Mouse (Mus musculus): ENCODE results near the gene 4932438A13Rik. TPM values are rescaled to one million over a fixed set of nuclear protein-coding genes. Genes with fewer than 3 reads are reported as not detected.

4932438A13Rik gene
- total and polyA plus RNA-seq, 3 experiments = 2.9 to 152 (median 41.2) TPM

- peaks cover 5% of the 10 kb centered on the region; the same call in 1 of the 2 replicates for H3K27me3 ChIP-seq (ENCODE audit: insufficient read depth, low read length)
- DNase-seq (ENCODE audit: low spot score) (peak; percentile 22), ATAC-seq (ENCODE audit: extremely low read depth, insufficient number of reproducible peaks, low FRiP score, poor library complexity, severe bottlenecking) (no peak)
- H3K9me3 ChIP-seq (replicated peaks) = peaks cover 3% of the 10 kb centered on the region
- TF ChIP-seq CTCF (IDR thresholded peaks at IDR 0.05; ENCODE audit: low read depth, low read length) = peak; percentile 69
- TF ChIP-seq TAL1 (conservative IDR thresholded peaks at IDR 0.05; ENCODE audit: low read depth, low read length) = no peak
- no peaks in the 10 kb centered on the region for H3K36me3 ChIP-seq (replicated peaks)
- no peak overlapping the region for H3K4me3 ChIP-seq (ENCODE audit: low read depth, low read length)
- no peaks in the 10 kb centered on the region for H3K4me1 ChIP-seq (ENCODE audit: insufficient read depth, low read depth, low read length)
These were observed 22.0 kb upstream of the 4932438A13Rik start for GRCm38 (mm10) chr3:36840650-36841555.

GRCm38 (mm10) chr3:36853733-36854440 is 9.0 kb upstream of the 4932438A13Rik start:
- ATAC-seq (ENCODE audit: extremely low read depth, insufficient number of reproducible peaks, low FRiP score, poor library complexity, severe bottlenecking) (peak; percentile 81), DNase-seq (ENCODE audit: low spot score) (no peak)
- TF ChIP-seq GATA2 (IDR thresholded peaks at IDR 0.05; ENCODE audit: borderline replicate concordance, low read depth, low read length) (no peak), CTCF (IDR thresholded peaks at IDR 0.05; ENCODE audit: low read depth, low read length) (no peak), POLR2AphosphoS5 (IDR thresholded peaks at IDR 0.05; ENCODE audit: insufficient replicate concordance, low read depth, low read length) (no peak), TAL1 (conservative IDR thresholded peaks at IDR 0.05; ENCODE audit: low read depth, low read length) (no peak), GATA1 (IDR thresholded peaks at IDR 0.05; ENCODE audit: borderline replicate concordance, low read length) (no peak)
- Histone ChIP-seq H3K27me3 (ENCODE audit: insufficient read depth, low read length) (no peaks in the 10 kb centered on the region; the same call in 1 of the 2 replicates), H3K9me3 (replicated peaks) (no peaks in the 10 kb centered on the region), H3K4me1 (ENCODE audit: insufficient read depth, low read depth, low read length) (peaks cover 3% of the 10 kb centered on the region; the same call in 1 of the 2 replicates), H3K36me3 (replicated peaks) (no peaks in the 10 kb centered on the region), H3K4me3 (ENCODE audit: low read depth, low read length) (no peak overlapping the region)

- ATAC-seq (ENCODE audit: extremely low read depth, insufficient number of reproducible peaks, low FRiP score, poor library complexity, severe bottlenecking) (no peak), DNase-seq (ENCODE audit: low spot score) (no peak)
- Histone ChIP-seq H3K9me3 (replicated peaks) (no peaks in the 10 kb centered on the region), H3K4me1 (ENCODE audit: insufficient read depth, low read depth, low read length) (peaks cover 16% of the 10 kb centered on the region), H3K4me3 (ENCODE audit: low read depth, low read length) (no peak overlapping the region; the same call in 1 of the 2 replicates), H3K36me3 (replicated peaks) (peaks cover 18% of the 10 kb centered on the region), H3K27me3 (ENCODE audit: insufficient read depth, low read length) (no peaks in the 10 kb centered on the region)
- TF ChIP-seq CTCF (IDR thresholded peaks at IDR 0.05; ENCODE audit: low read depth, low read length) = no peak
- no peak for TF ChIP-seq POLR2AphosphoS5 (IDR thresholded peaks at IDR 0.05; ENCODE audit: insufficient replicate concordance, low read depth, low read length)
- TF ChIP-seq TAL1 (conservative IDR thresholded peaks at IDR 0.05; ENCODE audit: low read depth, low read length) = no peak
- no peak for TF ChIP-seq GATA1 (IDR thresholded peaks at IDR 0.05; ENCODE audit: borderline replicate concordance, low read length)
- no peak for TF ChIP-seq GATA2 (IDR thresholded peaks at IDR 0.05; ENCODE audit: borderline replicate concordance, low read depth, low read length)
These were observed 1.2 kb upstream of the 4932438A13Rik start for GRCm38 (mm10) chr3:36861411-36862410.

GRCm38 (mm10) chr3:36863427-36863826 is 523 bp downstream of the 4932438A13Rik start:
- ATAC-seq (ENCODE audit: extremely low read depth, insufficient number of reproducible peaks, low FRiP score, poor library complexity, severe bottlenecking) (no peak), DNase-seq (ENCODE audit: low spot score) (no peak)
- Histone ChIP-seq H3K4me1 (ENCODE audit: insufficient read depth, low read depth, low read length) (peaks cover 16% of the 10 kb centered on the region), H3K36me3 (replicated peaks) (peaks cover 26% of the 10 kb centered on the region), H3K9me3 (replicated peaks) (no peaks in the 10 kb centered on the region), H3K4me3 (ENCODE audit: low read depth, low read length) (peak overlapping the region; percentile 92), H3K27me3 (ENCODE audit: insufficient read depth, low read length) (no peaks in the 10 kb centered on the region)
- no peak for TF ChIP-seq CTCF (IDR thresholded peaks at IDR 0.05; ENCODE audit: low read depth, low read length)

GRCm38 (mm10) chr3:36863881-36864280 is 977 bp downstream of the 4932438A13Rik start:
- Histone ChIP-seq H3K9me3 (replicated peaks) (no peaks in the 10 kb centered on the region), H3K4me1 (ENCODE audit: insufficient read depth, low read depth, low read length) (peaks cover 16% of the 10 kb centered on the region), H3K36me3 (replicated peaks) (peaks cover 26% of the 10 kb centered on the region), H3K27me3 (ENCODE audit: insufficient read depth, low read length) (no peaks in the 10 kb centered on the region), H3K4me3 (ENCODE audit: low read depth, low read length) (peak overlapping the region; percentile 92)
- ATAC-seq (ENCODE audit: extremely low read depth, insufficient number of reproducible peaks, low FRiP score, poor library complexity, severe bottlenecking) = no peak
- DNase-seq (ENCODE audit: low spot score) = no peak
- TF ChIP-seq TAL1 (conservative IDR thresholded peaks at IDR 0.05; ENCODE audit: low read depth, low read length) = no peak
- no peak for TF ChIP-seq GATA1 (IDR thresholded peaks at IDR 0.05; ENCODE audit: borderline replicate concordance, low read length)
- TF ChIP-seq GATA2 (IDR thresholded peaks at IDR 0.05; ENCODE audit: borderline replicate concordance, low read depth, low read length) = no peak
- no peak for TF ChIP-seq CTCF (IDR thresholded peaks at IDR 0.05; ENCODE audit: low read depth, low read length)
- no peak for TF ChIP-seq POLR2AphosphoS5 (IDR thresholded peaks at IDR 0.05; ENCODE audit: insufficient replicate concordance, low read depth, low read length)

Measured in G1E (cell line).